In the genomic region with DNA sequence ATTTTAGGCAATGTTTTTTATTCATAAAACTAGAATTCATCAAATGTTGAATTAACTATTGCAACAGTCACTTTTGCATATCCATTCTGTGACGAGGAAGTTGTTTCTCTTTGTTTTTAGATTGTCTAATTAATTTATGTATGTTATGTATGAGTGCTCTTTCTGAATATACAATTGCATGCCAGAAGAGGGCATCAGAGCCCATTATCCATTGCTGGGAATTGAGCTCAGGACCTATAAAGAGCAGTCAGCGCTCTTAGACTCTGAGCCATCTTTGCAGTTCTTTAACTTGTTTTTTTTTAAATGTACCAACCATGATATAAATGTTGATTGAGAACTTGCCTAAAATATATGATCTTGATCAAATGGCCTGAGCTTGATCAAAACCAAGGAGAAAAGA, we compare ENCODE assay signal across 27 mouse cellular contexts.
DNase-seq lines count a peak whose midpoint lies in the region; ATAC-seq and TF ChIP-seq lines count a peak whose summit lies in the region.
"Had no signal": no experiment of that assay in that cellular context is flagged by ENCODE, and none has a peak within 500 bp of the region (broad histone marks: within the 10 kb centered on the region; RNA-seq: fewer than 3 reads in every experiment).

No protein-coding gene starts in this region.

- no peaks in the 10 kb centered on the region for H3K4me1 ChIP-seq in hindbrain, postnatal 0 days (ENCODE audit: insufficient read depth, low read length)
- H3K4me1 ChIP-seq in hindbrain, embryonic 14.5 days (replicated peaks; ENCODE audit: control insufficient read depth, insufficient read depth, low read length) = no peaks in the 10 kb centered on the region
- no peaks in the 10 kb centered on the region for H3K4me1 ChIP-seq in midbrain, embryonic 14.5 days (ENCODE audit: control insufficient read depth, insufficient read depth, low read length)
- H3K4me1 ChIP-seq in midbrain, embryonic 16.5 days (ENCODE audit: control insufficient read depth, insufficient read depth, low read length) = no peaks in the 10 kb centered on the region
- no peaks in the 10 kb centered on the region for H3K4me1 ChIP-seq in stomach, postnatal 0 days (replicated peaks; ENCODE audit: control insufficient read depth, insufficient read depth)
- H3K4me1 ChIP-seq: embryonic facial prominence, embryonic 13.5 days; heart, embryonic 13.5 days; hindbrain, embryonic 15.5 days; kidney, embryonic 15.5 days; limb, embryonic 12.5 days; midbrain, embryonic 15.5 days; neural tube, embryonic 12.5 days had no signal

- no peaks in the 10 kb centered on the region for H3K9me3 ChIP-seq in hindbrain, postnatal 0 days (ENCODE audit: low read length)
- H3K9me3 ChIP-seq in hindbrain, embryonic 14.5 days (ENCODE audit: control insufficient read depth, low read length) = no peaks in the 10 kb centered on the region
- H3K9me3 ChIP-seq in midbrain, embryonic 14.5 days (ENCODE audit: control insufficient read depth, low read length) = no peaks in the 10 kb centered on the region
- H3K9me3 ChIP-seq in midbrain, embryonic 16.5 days (replicated peaks; ENCODE audit: control insufficient read depth, low read length, poor library complexity, severe bottlenecking) = no peaks in the 10 kb centered on the region
- H3K9me3 ChIP-seq in stomach, postnatal 0 days (ENCODE audit: control insufficient read depth, low read length) = no peaks in the 10 kb centered on the region
- H3K9me3 ChIP-seq: embryonic facial prominence, embryonic 13.5 days; heart, embryonic 13.5 days; hindbrain, embryonic 15.5 days; kidney, embryonic 15.5 days; limb, embryonic 12.5 days; midbrain, embryonic 15.5 days; neural tube, embryonic 12.5 days had no signal

- H3K4me2 ChIP-seq in hindbrain, postnatal 0 days (ENCODE audit: low read depth, low read length) = no peak overlapping the region
- H3K4me2 ChIP-seq in hindbrain, embryonic 14.5 days (replicated peaks) = no peak overlapping the region
- H3K4me2 ChIP-seq in midbrain, embryonic 14.5 days (ENCODE audit: low read length) = no peak overlapping the region
- no peak overlapping the region for H3K4me2 ChIP-seq in midbrain, embryonic 16.5 days (ENCODE audit: low read length)
- H3K4me2 ChIP-seq in stomach, postnatal 0 days (replicated peaks; ENCODE audit: low read depth) = no peak overlapping the region
- H3K4me2 ChIP-seq: embryonic facial prominence, embryonic 13.5 days; heart, embryonic 13.5 days; hindbrain, embryonic 15.5 days; kidney, embryonic 15.5 days; limb, embryonic 12.5 days; liver, embryonic 11.5 days; midbrain, embryonic 15.5 days; neural tube, embryonic 12.5 days had no signal

- TF ChIP-seq CTCF in hindbrain, postnatal 0 days (IDR thresholded peaks at IDR 0.05; ENCODE audit: low read depth) = peak; percentile 58
- TF ChIP-seq CTCF in stomach, postnatal 0 days (IDR thresholded peaks at IDR 0.05; ENCODE audit: low read depth) = peak; percentile 8; the same call in 1 of the 2 replicates

- peak; percentile 20 to 31 for DNase-seq in cerebellum, postnatal 14 days
- peak; percentile 57 for DNase-seq in hindbrain, postnatal 0 days (ENCODE audit: low spot score)
- DNase-seq in hindbrain, embryonic 14.5 days (ENCODE audit: low spot score) = no peak
- peak; percentile 48 for DNase-seq in midbrain, embryonic 14.5 days
- no peak for DNase-seq in stomach, postnatal 0 days (ENCODE audit: low spot score)
- DNase-seq: adrenal gland, postnatal 10 days; cerebellum, adult 18-20 months; gastrocnemius, postnatal 10 days; heart, postnatal 10 days; kidney, adult 18-20 months; kidney, postnatal 36 days; liver, postnatal 0 days; thymus, postnatal 4 days had no signal

- 80% methylated on average over 2 of the region's 2 CpGs for WGBS in hindbrain, postnatal 0 days
- 80% methylated on average over 2 of the region's 2 CpGs for WGBS in hindbrain, embryonic 14.5 days
- WGBS in midbrain, embryonic 14.5 days = 86% methylated on average over 2 of the region's 2 CpGs
- 86% methylated on average over 2 of the region's 2 CpGs for WGBS in midbrain, embryonic 16.5 days
- WGBS in stomach, postnatal 0 days = 83% methylated on average over 2 of the region's 2 CpGs

- H3K36me3 ChIP-seq in hindbrain, postnatal 0 days (ENCODE audit: insufficient read depth, low read length) = no peaks in the 10 kb centered on the region
- H3K36me3 ChIP-seq in hindbrain, embryonic 14.5 days (replicated peaks; ENCODE audit: control insufficient read depth, insufficient read depth) = peaks cover 9% of the 10 kb centered on the region
- H3K36me3 ChIP-seq in midbrain, embryonic 14.5 days (ENCODE audit: control insufficient read depth, insufficient read depth, low read length) = peaks cover 14% of the 10 kb centered on the region
- H3K36me3 ChIP-seq in midbrain, embryonic 16.5 days (ENCODE audit: control insufficient read depth, insufficient read depth, low read length) = no peaks in the 10 kb centered on the region; the same call in 1 of the 2 replicates
- H3K36me3 ChIP-seq in stomach, postnatal 0 days (ENCODE audit: control insufficient read depth, insufficient read depth, low read length) = no peaks in the 10 kb centered on the region
- H3K36me3 ChIP-seq: embryonic facial prominence, embryonic 13.5 days; heart, embryonic 13.5 days; kidney, embryonic 15.5 days; limb, embryonic 12.5 days; neural tube, embryonic 12.5 days had no signal

- no peak overlapping the region for H3K4me3 ChIP-seq in hindbrain, postnatal 0 days (ENCODE audit: low read length)
- no peak overlapping the region for H3K4me3 ChIP-seq in hindbrain, embryonic 14.5 days (replicated peaks; ENCODE audit: low read length)
- H3K4me3 ChIP-seq in midbrain, embryonic 14.5 days (replicated peaks; ENCODE audit: low read depth, low read length) = no peak overlapping the region
- no peak overlapping the region for H3K4me3 ChIP-seq in midbrain, embryonic 16.5 days (ENCODE audit: low read depth, low read length)
- H3K4me3 ChIP-seq in stomach, postnatal 0 days (ENCODE audit: low read depth, low read length) = no peak overlapping the region
- H3K4me3 ChIP-seq: embryonic facial prominence, embryonic 13.5 days; heart, embryonic 13.5 days; hindbrain, embryonic 15.5 days; kidney, embryonic 15.5 days; limb, embryonic 12.5 days; midbrain, embryonic 15.5 days; myocyte; neural tube, embryonic 12.5 days had no signal

- H3K27ac ChIP-seq in hindbrain, postnatal 0 days = no peak overlapping the region
- H3K27ac ChIP-seq in hindbrain, embryonic 14.5 days = no peak overlapping the region
- H3K27ac ChIP-seq in midbrain, embryonic 14.5 days (replicated peaks; ENCODE audit: low read depth, low read length) = no peak overlapping the region
- no peak overlapping the region for H3K27ac ChIP-seq in midbrain, embryonic 16.5 days (ENCODE audit: low read length)
- no peak overlapping the region for H3K27ac ChIP-seq in stomach, postnatal 0 days (replicated peaks)
- H3K27ac ChIP-seq: embryonic facial prominence, embryonic 13.5 days; heart, embryonic 13.5 days; hindbrain, embryonic 15.5 days; kidney, embryonic 15.5 days; limb, embryonic 12.5 days; macrophage; midbrain, embryonic 15.5 days; neural tube, embryonic 12.5 days had no signal

- H3K27me3 ChIP-seq in hindbrain, postnatal 0 days (ENCODE audit: insufficient read depth, low read length) = no peaks in the 10 kb centered on the region
- H3K27me3 ChIP-seq in hindbrain, embryonic 14.5 days (ENCODE audit: control insufficient read depth, insufficient read depth, low read length) = no peaks in the 10 kb centered on the region
- H3K27me3 ChIP-seq in midbrain, embryonic 14.5 days (ENCODE audit: control insufficient read depth, insufficient read depth, low read length) = no peaks in the 10 kb centered on the region
- no peaks in the 10 kb centered on the region for H3K27me3 ChIP-seq in midbrain, embryonic 16.5 days (ENCODE audit: control insufficient read depth, insufficient read depth, low read depth, low read length)
- H3K27me3 ChIP-seq in stomach, postnatal 0 days (ENCODE audit: control insufficient read depth, insufficient read depth, low read length) = no peaks in the 10 kb centered on the region
- H3K27me3 ChIP-seq: embryonic facial prominence, embryonic 13.5 days; heart, embryonic 13.5 days; hindbrain, embryonic 15.5 days; kidney, embryonic 15.5 days; limb, embryonic 12.5 days; midbrain, embryonic 15.5 days; neural tube, embryonic 12.5 days had no signal

- H3K9ac ChIP-seq in hindbrain, postnatal 0 days (replicated peaks; ENCODE audit: low read length) = no peak overlapping the region
- no peak overlapping the region for H3K9ac ChIP-seq in hindbrain, embryonic 14.5 days
- no peak overlapping the region for H3K9ac ChIP-seq in midbrain, embryonic 14.5 days (replicated peaks; ENCODE audit: low read length)
- no peak overlapping the region for H3K9ac ChIP-seq in midbrain, embryonic 16.5 days (ENCODE audit: low read depth, low read length)
- H3K9ac ChIP-seq in stomach, postnatal 0 days (ENCODE audit: low read length) = no peak overlapping the region
- H3K9ac ChIP-seq: embryonic facial prominence, embryonic 13.5 days; heart, embryonic 13.5 days; hindbrain, embryonic 15.5 days; kidney, embryonic 15.5 days; limb, embryonic 12.5 days; liver, postnatal 0 days; midbrain, embryonic 15.5 days; neural tube, embryonic 12.5 days had no signal

- ATAC-seq in cerebellum, adult (ENCODE audit: insufficient number of reproducible peaks, low FRiP score, low TSS enrichment) = no peak
- no peak for ATAC-seq in hindbrain, postnatal 0 days
- ATAC-seq in hindbrain, embryonic 14.5 days (ENCODE audit: low FRiP score) = no peak
- ATAC-seq in midbrain, embryonic 14.5 days (ENCODE audit: low FRiP score, low TSS enrichment) = no peak
- ATAC-seq in midbrain, embryonic 16.5 days = no peak
- no peak for ATAC-seq in stomach, postnatal 0 days (ENCODE audit: low FRiP score, low TSS enrichment)
- ATAC-seq: liver, postnatal 0 days; lung, postnatal 0 days; midbrain, embryonic 15.5 days; Patski had no signal

- no peak for TF ChIP-seq EP300 in stomach, postnatal 0 days (optimal IDR thresholded peaks at IDR 0.05)

Comparison
In these comparisons a context has a peak if more than half of its experiments do, and no peak if none do; other contexts are left out.
1. DNase-seq: peak in cerebellum, postnatal 14 days (2 of 2), hindbrain, postnatal 0 days (single experiment) and midbrain, embryonic 14.5 days (single experiment); none in hindbrain, embryonic 14.5 days (single experiment) and stomach, postnatal 0 days (single experiment).